Mouse (Mus musculus) adrenal gland, postnatal 14 days (tissue): ENCODE results near the gene S1pr3. TPM values are rescaled to one million over a fixed set of nuclear protein-coding genes. Genes with fewer than 3 reads are reported as not detected.

Experiments
- DNase-seq: peaks from one replicate; pipeline ENCODE4 v3.0.0; 2021; ENCODE audit warnings: mixed read lengths
- long read RNA-seq, 2 experiments: library from polyadenylated mRNA; stranded (forward); transcript quantifications; one replicate each; pipeline ENCODE4 v2.0.0; 2021
- total RNA-seq: library from RNA; stranded (reverse); gene quantifications from 2 replicates; pipeline ENCODE4 v1.2.3, GENCODE M21; 2021

S1pr3 gene
- total RNA-seq, result 14.6 and 21.0 TPM in 2 replicates
- long read RNA-seq, experiment 1, full-length matches to known transcripts, result 18 of 28 reads
- long read RNA-seq, experiment 1, partial matches to known transcripts, result 0 of 28 reads
- long read RNA-seq, experiment 1, other reads (novel, unspliced or antisense), result 10 of 28 reads
- long read RNA-seq, experiment 2, full-length matches to known transcripts, result 21 of 27 reads
- long read RNA-seq, experiment 2, partial matches to known transcripts, result 0 of 27 reads
- long read RNA-seq, experiment 2, other reads (novel, unspliced or antisense), result 6 of 27 reads

GRCm38 (mm10) chr13:51408519-51409001 is at the start of gene S1pr3:
Gene S1pr3 (plus strand): TSS chr13:51408639.
- DNase-seq, result peak; percentile 56

DNA sequence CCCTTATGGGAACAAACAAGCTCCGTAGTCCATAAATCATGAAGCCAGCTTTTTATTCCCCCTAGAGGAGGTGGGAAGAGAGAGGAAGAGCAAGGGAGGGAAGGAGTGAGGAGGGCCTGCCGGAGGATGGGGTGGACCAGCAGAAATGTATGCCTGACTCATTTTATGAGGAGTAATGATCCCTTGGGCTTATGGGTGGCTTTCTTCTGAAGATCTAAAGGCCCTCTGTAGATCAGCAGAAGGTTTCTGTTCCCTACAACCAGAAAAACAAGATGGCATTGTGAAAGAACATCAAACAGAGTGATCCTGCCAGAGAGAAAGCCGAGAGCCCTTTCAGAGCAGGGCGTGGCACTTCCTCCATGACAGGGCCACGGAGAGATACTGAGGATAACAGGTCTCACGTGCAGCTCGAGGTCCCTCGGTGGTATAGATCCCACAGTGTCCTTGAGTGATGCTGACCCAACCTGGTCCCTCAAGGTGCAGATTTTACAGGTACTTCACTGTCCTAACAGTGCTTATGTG is 47.9 kb upstream of the S1pr3 start:
- no peak for DNase-seq

- no peak for DNase-seq
Observed at GRCm38 (mm10) chr13:51363390-51363789, 45.0 kb upstream of the S1pr3 start.

DNA sequence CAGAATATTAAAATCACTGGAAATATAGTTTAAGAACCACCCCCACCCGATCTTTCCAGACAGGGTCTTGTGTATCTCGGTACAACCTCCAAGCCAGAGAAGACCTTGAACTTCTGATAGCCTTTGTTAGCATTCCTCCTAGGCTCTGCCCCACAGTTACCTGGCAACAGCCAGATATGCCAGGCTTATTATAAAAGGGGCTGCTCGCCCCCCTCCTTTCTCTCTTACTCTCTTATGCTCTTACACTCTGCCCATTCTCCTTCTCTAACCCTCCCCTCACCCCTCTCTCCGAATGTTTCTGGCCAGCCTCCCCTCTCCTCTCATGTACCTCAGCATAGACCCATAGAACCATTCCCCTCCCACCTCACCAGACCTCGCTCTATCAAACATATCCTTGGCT is 44.5 kb upstream of the S1pr3 start:
- DNase-seq, result no peak

- DNase-seq, result no peak
Observed at GRCm38 (mm10) chr13:51365191-51365590, 43.2 kb upstream of the S1pr3 start.

GRCm38 (mm10) chr13:51368346-51368745 is 40.1 kb upstream of the S1pr3 start:
- DNase-seq, result no peak

GRCm38 (mm10) chr13:51369354-51369753 is 39.1 kb upstream of the S1pr3 start:
- DNase-seq, result no peak

DNA sequence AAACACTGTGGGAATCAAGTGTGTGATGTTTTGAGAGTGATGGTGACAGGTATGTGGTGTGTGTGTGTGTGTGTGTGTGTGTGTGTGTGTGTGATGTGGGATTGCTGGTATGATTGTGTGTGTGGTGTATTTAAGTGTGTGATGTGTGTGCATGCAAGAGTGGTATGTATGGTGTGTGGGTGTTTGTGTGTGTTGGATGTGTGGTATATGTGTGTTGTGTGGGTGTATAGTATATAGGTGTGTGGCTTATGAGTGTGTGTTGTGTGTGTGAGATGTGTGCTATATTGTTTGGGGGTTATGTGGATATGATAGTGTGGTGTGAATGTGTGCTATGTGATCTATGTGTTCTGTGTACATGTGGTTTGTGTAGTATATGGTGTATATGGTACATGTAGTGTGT is 35.4 kb upstream of the S1pr3 start:
- DNase-seq, result no peak

DNA sequence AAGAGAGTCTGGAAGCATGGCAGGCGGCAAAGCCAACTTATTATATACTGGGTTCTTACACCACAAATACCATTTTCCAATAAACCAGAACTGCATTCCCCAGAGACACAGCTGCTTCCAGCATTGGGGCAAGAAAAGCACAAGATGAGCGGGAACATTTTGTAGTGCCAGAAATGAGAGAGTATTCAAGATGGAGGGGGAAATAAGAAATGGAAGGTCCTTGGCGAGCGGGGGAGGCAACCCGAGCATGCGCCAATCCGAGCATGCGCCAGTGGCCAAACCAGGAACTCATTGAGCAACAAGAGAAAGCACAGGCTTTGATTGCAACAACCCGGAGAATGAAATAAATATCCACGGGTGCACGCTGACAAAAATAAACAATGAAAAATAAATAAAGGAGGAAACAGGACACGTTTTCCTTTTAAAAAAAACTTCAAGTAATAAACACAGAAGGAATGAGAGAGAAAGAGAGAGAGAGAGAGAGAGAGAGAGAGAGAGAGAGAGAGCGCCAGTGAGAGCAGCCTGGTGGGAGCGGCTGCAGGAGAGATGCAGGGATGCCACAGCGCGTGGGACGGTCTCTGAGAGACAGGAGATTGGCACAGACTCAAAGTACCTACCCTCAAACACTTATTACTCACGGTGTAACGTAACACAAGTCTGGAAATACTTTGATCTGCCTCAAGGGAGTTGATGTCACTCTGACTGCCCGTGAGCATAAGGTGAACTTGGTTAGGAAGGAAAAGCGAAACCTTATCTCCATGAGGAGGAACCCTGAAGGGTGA is 34.2 kb upstream of the S1pr3 start:
- peak; percentile 61 for DNase-seq

DNA sequence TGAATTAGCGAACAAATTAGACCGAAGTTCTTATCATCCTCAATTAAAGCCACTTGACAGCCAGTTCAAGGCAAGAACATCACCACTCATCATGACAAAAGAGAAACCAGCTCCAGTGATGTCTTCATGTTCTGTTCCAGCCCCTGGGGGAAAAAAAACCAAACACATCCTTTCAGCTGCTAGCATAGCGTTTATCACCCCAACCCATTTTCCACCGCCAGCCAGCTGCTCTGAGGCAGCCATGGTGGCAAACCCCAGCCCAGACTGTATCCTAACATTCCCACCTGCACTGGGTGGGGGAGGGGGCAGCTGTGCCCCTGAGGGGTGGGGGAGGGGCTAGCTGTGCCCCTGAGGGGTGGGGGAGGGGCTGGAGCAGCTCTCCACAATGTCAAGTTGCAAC is 30.3 kb upstream of the S1pr3 start:
- DNase-seq, result no peak

DNA sequence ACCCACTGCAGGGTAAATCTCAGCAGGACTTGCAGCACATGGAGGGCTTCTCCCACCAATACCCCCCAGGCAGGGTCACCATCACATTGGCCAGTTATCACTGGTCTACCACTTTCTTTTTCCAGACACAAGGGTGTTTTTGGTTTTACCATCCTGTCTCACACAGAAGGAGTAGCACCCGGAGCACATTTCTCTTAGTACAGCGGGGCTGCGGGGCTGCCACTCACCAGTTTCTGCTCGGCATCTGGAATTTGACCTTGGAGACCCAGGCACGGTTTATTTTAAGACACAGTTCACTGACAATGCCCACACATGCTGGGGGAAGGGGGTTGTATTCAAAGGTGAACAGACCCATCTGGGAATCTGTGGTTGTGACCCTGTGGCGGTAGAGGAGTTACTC is 28.8 kb upstream of the S1pr3 start:
- DNase-seq, result no peak

DNA sequence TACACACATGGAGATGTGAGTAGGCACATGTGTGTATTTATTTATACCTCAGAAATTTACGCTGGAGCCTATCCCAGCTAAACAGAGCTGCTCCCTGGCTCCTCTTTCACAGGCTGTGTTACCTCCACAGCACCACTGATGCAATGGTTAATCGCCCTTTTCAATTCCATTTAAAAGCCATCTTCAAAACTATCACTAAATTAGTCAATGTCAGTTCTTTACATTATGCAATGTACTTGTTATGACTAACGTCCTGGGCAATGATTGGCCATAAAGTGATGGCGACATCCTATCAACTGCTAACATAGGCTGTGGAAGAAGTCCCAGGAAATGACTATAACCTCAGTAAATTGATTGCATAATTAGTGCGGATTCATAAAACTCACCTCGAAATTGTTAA is 26.9 kb upstream of the S1pr3 start:
- no peak for DNase-seq

DNA sequence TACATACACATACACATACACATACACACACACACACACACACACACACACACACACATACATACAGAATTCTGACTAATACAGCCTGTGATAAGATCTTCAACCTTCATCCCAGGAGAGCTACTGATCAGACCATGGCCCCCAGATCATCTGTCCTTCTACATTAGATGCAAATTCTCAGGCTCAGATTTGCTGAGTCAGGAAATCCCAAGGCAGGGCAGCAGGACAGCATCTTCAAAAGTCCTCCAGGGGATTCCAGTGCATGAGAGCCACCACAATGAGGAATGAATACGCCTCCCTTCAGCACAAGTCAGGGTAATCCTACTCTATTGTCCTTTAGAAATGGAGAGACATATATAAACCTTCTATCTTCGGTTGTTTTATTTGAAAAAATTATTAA is 23.5 kb upstream of the S1pr3 start:
- no peak for DNase-seq

- no peak for DNase-seq
Observed at GRCm38 (mm10) chr13:51387908-51388307, 20.5 kb upstream of the S1pr3 start.

DNA sequence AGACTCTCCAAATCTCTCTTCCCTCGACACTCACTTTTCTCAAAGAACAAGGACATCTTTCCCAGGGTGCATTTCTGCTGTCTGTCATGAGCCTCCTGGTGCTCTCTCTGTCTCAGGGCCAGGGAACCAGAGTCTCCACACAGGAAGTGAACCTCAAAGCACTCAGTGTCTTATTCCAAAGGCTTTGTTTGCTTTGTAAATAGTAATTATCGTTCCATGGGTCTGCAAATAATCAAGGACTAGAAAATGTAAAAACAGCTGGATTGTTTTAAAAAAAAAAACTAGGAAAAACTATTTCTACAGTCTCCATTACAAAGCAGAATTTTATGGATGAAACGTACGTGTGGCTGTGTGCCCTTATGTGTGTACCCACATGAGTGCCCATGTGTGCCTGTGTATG is 18.0 kb upstream of the S1pr3 start:
- DNase-seq, result no peak

DNA sequence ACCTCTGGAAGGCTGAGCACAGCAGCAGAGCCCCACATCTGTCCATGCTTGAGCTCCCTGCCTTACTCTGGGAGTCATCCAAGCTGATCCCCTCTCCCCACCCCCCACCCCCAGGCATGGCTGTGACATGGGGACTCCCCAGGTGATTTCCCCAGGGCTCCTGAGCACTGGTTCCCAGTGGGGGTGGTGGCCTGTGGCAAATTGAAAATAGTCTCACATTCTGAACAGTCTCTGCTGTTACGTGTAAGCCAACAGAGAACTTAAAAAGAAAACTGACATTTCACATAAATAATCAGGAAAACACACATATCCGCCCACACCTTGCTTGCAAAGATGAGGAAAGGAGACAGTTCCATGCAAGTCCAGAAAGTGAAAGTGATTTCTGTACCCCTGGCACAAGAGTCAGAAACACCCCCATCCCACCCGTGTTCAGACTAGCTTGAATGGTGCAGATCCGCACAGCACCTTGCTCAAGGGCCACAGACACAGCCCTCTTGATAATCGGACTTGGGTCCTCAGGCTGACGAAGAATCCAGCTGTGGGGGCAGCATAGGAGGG is 17.0 kb upstream of the S1pr3 start:
- no peak for DNase-seq

DNA sequence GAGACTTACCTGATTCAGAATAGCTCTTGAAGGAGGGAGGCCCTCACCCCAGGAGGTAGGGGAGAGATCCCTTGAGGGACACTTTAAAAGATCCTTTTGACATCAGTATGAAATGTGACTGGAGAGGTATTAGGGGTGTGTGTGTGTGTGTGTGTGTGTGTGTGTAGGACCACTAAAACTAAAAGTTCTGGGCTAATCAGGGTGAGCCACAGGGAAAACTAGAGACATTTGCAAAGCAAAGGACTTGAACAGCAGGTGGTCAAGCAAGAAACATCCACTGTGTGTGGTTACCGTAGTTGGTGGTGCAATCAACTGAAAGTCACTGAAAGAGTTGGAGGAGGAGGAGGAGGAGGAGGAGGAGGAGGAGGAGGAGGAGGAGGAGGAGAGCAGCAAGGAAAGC is 16.2 kb upstream of the S1pr3 start:
- DNase-seq, result no peak

GRCm38 (mm10) chr13:51397861-51398260 is 10.6 kb upstream of the S1pr3 start:
- no peak for DNase-seq

DNA sequence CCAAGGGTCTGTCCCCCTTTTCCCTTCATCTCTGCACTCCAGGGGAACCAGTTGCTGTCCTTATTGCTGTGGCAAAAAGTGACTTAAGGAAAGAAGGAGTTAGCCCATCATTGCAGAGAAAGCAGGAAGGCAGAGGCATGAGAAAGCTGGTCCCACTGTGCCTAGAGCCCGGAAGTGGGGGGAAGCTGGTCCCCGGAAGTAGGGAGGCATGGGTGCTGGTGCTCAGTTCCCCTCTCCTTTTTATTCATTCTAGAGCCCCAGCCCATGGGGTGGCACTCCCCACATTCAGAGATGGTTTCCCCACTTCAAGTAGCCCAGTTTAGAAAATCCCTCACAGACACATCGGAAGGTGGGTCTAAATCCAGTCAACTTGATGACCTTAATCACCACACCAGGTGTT is 8.9 kb upstream of the S1pr3 start:
- DNase-seq, result peak; percentile 8

DNA sequence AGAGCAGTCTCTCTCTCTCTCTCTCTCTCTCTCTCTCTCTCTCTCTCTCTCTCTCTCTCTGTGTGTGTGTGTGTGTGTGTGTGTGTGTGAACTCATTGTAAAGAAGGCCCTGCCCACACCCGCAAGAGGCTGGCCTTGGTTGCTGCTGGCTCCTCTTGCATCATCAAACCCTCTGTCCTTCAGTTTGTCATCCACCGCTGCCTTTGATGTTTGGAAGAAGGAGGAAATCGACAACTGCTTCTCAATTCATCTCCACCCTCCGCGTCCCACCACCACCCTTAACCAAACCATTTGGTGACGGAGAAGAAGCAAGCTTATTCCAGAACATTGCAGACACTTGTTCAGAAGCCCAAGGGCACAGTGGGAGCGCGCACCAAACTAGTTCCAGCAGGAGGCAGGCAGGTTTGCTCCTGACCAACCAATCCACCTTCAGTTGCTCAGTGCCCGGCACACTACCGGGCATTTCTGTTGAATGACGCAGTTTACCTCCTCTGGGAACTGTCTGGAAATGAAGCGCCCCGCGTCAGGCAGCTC is 8.2 kb upstream of the S1pr3 start:
- DNase-seq, result peak; percentile 76

GRCm38 (mm10) chr13:51400736-51401501 is 7.5 kb upstream of the S1pr3 start:
- peak; percentile 46 for DNase-seq

DNA sequence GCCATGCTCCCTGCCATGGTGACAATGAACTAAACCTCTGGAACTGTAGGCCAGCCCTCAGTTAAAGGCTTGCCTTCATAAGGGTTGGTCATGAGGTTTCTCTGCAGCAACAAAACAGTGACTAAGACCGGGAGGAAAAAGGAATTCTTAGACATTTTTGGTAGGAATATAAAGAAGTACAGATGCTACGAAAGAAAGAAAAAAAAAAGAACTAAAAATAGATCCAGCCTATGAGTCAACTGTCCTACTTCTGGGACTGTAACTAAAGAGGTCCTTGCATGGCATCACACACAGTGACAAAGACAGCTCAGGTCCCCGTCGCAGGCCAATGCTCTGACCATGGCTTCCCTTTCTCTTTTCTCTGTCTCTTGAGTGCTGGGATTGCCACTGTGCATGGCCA is 3.9 kb upstream of the S1pr3 start:
- DNase-seq, result no peak
